Mouse (Mus musculus): ENCODE results near the gene Gm20388. TPM values are rescaled to one million over a fixed set of nuclear protein-coding genes. Genes with fewer than 3 reads are reported as not detected.

The Gm20388 gene
- polyA plus RNA-seq, 1 experiment from 2014 or later: 8.3 TPM

GRCm38 (mm10) chr8:120307103-120307502 is 396.5 kb downstream of the Gm20388 start:
- no peak overlapping the region for H3K9ac ChIP-seq (ENCODE audit: low read length)
- H3K27me3 ChIP-seq (replicated peaks; ENCODE audit: control insufficient read depth, insufficient read depth, low read length): no peaks in the 10 kb centered on the region; the same call in 1 of the 2 replicates
- no peak; the same call in 1 of the 2 replicates for ATAC-seq (replicated peaks; ENCODE audit: low FRiP score, low TSS enrichment, low read depth)
- H3K36me3 ChIP-seq (ENCODE audit: control insufficient read depth, insufficient read depth, low read length): no peaks in the 10 kb centered on the region
- 34% methylated on average over 16 of the region's 16 CpGs for WGBS
- no peak overlapping the region for H3K27ac ChIP-seq (ENCODE audit: low read depth)
- H3K9me3 ChIP-seq (ENCODE audit: control insufficient read depth, low read length): no peaks in the 10 kb centered on the region
- H3K4me1 ChIP-seq (replicated peaks; ENCODE audit: control insufficient read depth, insufficient read depth, low read length): peaks cover 16% of the 10 kb centered on the region
- DNase-seq (ENCODE audit: low spot score): no peak
- no peak overlapping the region for H3K4me3 ChIP-seq (ENCODE audit: low read depth, low read length)
- H3K4me2 ChIP-seq (ENCODE audit: low read length): no peak overlapping the region

- ATAC-seq (replicated peaks; ENCODE audit: low FRiP score, low TSS enrichment, low read depth): no peak
- Histone ChIP-seq H3K9me3 (ENCODE audit: control insufficient read depth, low read length) (no peaks in the 10 kb centered on the region), H3K4me1 (replicated peaks; ENCODE audit: control insufficient read depth, insufficient read depth, low read length) (peaks cover 16% of the 10 kb centered on the region), H3K27me3 (replicated peaks; ENCODE audit: control insufficient read depth, insufficient read depth, low read length) (no peaks in the 10 kb centered on the region; the same call in 1 of the 2 replicates), H3K4me3 (ENCODE audit: low read depth, low read length) (no peak overlapping the region), H3K9ac (ENCODE audit: low read length) (no peak overlapping the region), H3K27ac (ENCODE audit: low read depth) (no peak overlapping the region), H3K36me3 (ENCODE audit: control insufficient read depth, insufficient read depth, low read length) (no peaks in the 10 kb centered on the region), H3K4me2 (ENCODE audit: low read length) (no peak overlapping the region)
- DNase-seq (ENCODE audit: low spot score): no peak
- 63% methylated on average over 11 of the region's 11 CpGs for WGBS
Measured at GRCm38 (mm10) chr8:120307528-120307927, 396.9 kb downstream of the Gm20388 start.

- H3K9ac ChIP-seq (ENCODE audit: low read length): no peak overlapping the region
Measured at GRCm38 (mm10) chr8:120308131-120308530, 397.5 kb downstream of the Gm20388 start.

GRCm38 (mm10) chr8:120308553-120308952 is 397.9 kb downstream of the Gm20388 start:
- WGBS: 63% methylated on average over 9 of the region's 9 CpGs
- Histone ChIP-seq H3K27ac (ENCODE audit: low read depth) (no peak overlapping the region), H3K36me3 (ENCODE audit: control insufficient read depth, insufficient read depth, low read length) (no peaks in the 10 kb centered on the region), H3K9ac (ENCODE audit: low read length) (no peak overlapping the region), H3K27me3 (replicated peaks; ENCODE audit: control insufficient read depth, insufficient read depth, low read length) (no peaks in the 10 kb centered on the region; the same call in 1 of the 2 replicates), H3K4me3 (ENCODE audit: low read depth, low read length) (no peak overlapping the region), H3K9me3 (ENCODE audit: control insufficient read depth, low read length) (no peaks in the 10 kb centered on the region), H3K4me2 (ENCODE audit: low read length) (no peak overlapping the region), H3K4me1 (replicated peaks; ENCODE audit: control insufficient read depth, insufficient read depth, low read length) (peaks cover 16% of the 10 kb centered on the region)
- ATAC-seq (replicated peaks; ENCODE audit: low FRiP score, low TSS enrichment, low read depth) (no peak), DNase-seq (ENCODE audit: low spot score) (no peak)

More at GRCm38 (mm10) chr8:120308131-120308530, 397.5 kb downstream of the Gm20388 start:
- no peak overlapping the region for H3K4me3 ChIP-seq (ENCODE audit: low read depth, low read length)
- WGBS: 70% methylated on average over 8 of the region's 8 CpGs
- H3K9me3 ChIP-seq (ENCODE audit: control insufficient read depth, low read length): no peaks in the 10 kb centered on the region
- H3K36me3 ChIP-seq (ENCODE audit: control insufficient read depth, insufficient read depth, low read length): no peaks in the 10 kb centered on the region
- peaks cover 16% of the 10 kb centered on the region for H3K4me1 ChIP-seq (replicated peaks; ENCODE audit: control insufficient read depth, insufficient read depth, low read length)
- no peaks in the 10 kb centered on the region; the same call in 1 of the 2 replicates for H3K27me3 ChIP-seq (replicated peaks; ENCODE audit: control insufficient read depth, insufficient read depth, low read length)
- no peak for DNase-seq (ENCODE audit: low spot score)
- no peak overlapping the region for H3K27ac ChIP-seq (ENCODE audit: low read depth)
- no peak for ATAC-seq (replicated peaks; ENCODE audit: low FRiP score, low TSS enrichment, low read depth)
- no peak overlapping the region for H3K4me2 ChIP-seq (ENCODE audit: low read length)

GRCm38 (mm10) chr8:120309326-120309725 is 398.7 kb downstream of the Gm20388 start:
- H3K9ac ChIP-seq (ENCODE audit: low read length): no peak overlapping the region
- WGBS: 65% methylated on average over 18 of the region's 18 CpGs
- DNase-seq (ENCODE audit: low spot score) (no peak), ATAC-seq (replicated peaks; ENCODE audit: low FRiP score, low TSS enrichment, low read depth) (no peak; the same call in 1 of the 2 replicates)
- H3K4me1 ChIP-seq (replicated peaks; ENCODE audit: control insufficient read depth, insufficient read depth, low read length): peaks cover 16% of the 10 kb centered on the region
- no peak overlapping the region for H3K4me2 ChIP-seq (ENCODE audit: low read length)
- no peaks in the 10 kb centered on the region for H3K36me3 ChIP-seq (ENCODE audit: control insufficient read depth, insufficient read depth, low read length)
- H3K27me3 ChIP-seq (replicated peaks; ENCODE audit: control insufficient read depth, insufficient read depth, low read length): no peaks in the 10 kb centered on the region; the same call in 1 of the 2 replicates
- no peak overlapping the region for H3K4me3 ChIP-seq (ENCODE audit: low read depth, low read length)
- no peaks in the 10 kb centered on the region for H3K9me3 ChIP-seq (ENCODE audit: control insufficient read depth, low read length)
- H3K27ac ChIP-seq (ENCODE audit: low read depth): no peak overlapping the region

- no peak for ATAC-seq (replicated peaks; ENCODE audit: low FRiP score, low TSS enrichment, low read depth)
- Histone ChIP-seq H3K9me3 (ENCODE audit: control insufficient read depth, low read length) (no peaks in the 10 kb centered on the region), H3K36me3 (ENCODE audit: control insufficient read depth, insufficient read depth, low read length) (no peaks in the 10 kb centered on the region), H3K27ac (ENCODE audit: low read depth) (no peak overlapping the region), H3K9ac (ENCODE audit: low read length) (no peak overlapping the region), H3K4me2 (ENCODE audit: low read length) (no peak overlapping the region), H3K27me3 (replicated peaks; ENCODE audit: control insufficient read depth, insufficient read depth, low read length) (no peaks in the 10 kb centered on the region; the same call in 1 of the 2 replicates), H3K4me3 (ENCODE audit: low read depth, low read length) (no peak overlapping the region), H3K4me1 (replicated peaks; ENCODE audit: control insufficient read depth, insufficient read depth, low read length) (peaks cover 16% of the 10 kb centered on the region)
- DNase-seq (ENCODE audit: low spot score): no peak
- WGBS: 65% methylated on average over 5 of the region's 5 CpGs
Measured at GRCm38 (mm10) chr8:120310063-120310462, 399.4 kb downstream of the Gm20388 start.

GRCm38 (mm10) chr8:120312452-120312851 is 401.8 kb downstream of the Gm20388 start:
- no peak overlapping the region for H3K27ac ChIP-seq (ENCODE audit: low read depth)
- ATAC-seq (replicated peaks; ENCODE audit: low FRiP score, low TSS enrichment, low read depth): no peak
- H3K4me1 ChIP-seq (replicated peaks; ENCODE audit: control insufficient read depth, insufficient read depth, low read length): peaks cover 13% of the 10 kb centered on the region
- H3K36me3 ChIP-seq (ENCODE audit: control insufficient read depth, insufficient read depth, low read length): no peaks in the 10 kb centered on the region
- H3K9ac ChIP-seq (ENCODE audit: low read length): no peak overlapping the region
- H3K9me3 ChIP-seq (ENCODE audit: control insufficient read depth, low read length): no peaks in the 10 kb centered on the region
- no peaks in the 10 kb centered on the region; the same call in 1 of the 2 replicates for H3K27me3 ChIP-seq (replicated peaks; ENCODE audit: control insufficient read depth, insufficient read depth, low read length)
- 87% methylated on average over 4 of the region's 4 CpGs for WGBS
- H3K4me3 ChIP-seq (ENCODE audit: low read depth, low read length): no peak overlapping the region
- no peak overlapping the region for H3K4me2 ChIP-seq (ENCODE audit: low read length)
- no peak for DNase-seq (ENCODE audit: low spot score)

- Histone ChIP-seq H3K27me3 (replicated peaks; ENCODE audit: control insufficient read depth, insufficient read depth, low read length) (no peaks in the 10 kb centered on the region), H3K4me1 (replicated peaks; ENCODE audit: control insufficient read depth, insufficient read depth, low read length) (peaks cover 6% of the 10 kb centered on the region; the same call in 1 of the 2 replicates), H3K4me3 (ENCODE audit: low read depth, low read length) (no peak overlapping the region), H3K9ac (ENCODE audit: low read length) (no peak overlapping the region), H3K9me3 (ENCODE audit: control insufficient read depth, low read length) (no peaks in the 10 kb centered on the region), H3K4me2 (ENCODE audit: low read length) (no peak overlapping the region), H3K36me3 (ENCODE audit: control insufficient read depth, insufficient read depth, low read length) (no peaks in the 10 kb centered on the region), H3K27ac (ENCODE audit: low read depth) (no peak overlapping the region)
- no peak for ATAC-seq (replicated peaks; ENCODE audit: low FRiP score, low TSS enrichment, low read depth)
- no peak for DNase-seq (ENCODE audit: low spot score)
- WGBS: 69% methylated on average over 3 of the region's 3 CpGs
Measured at GRCm38 (mm10) chr8:120313674-120314073, 403.0 kb downstream of the Gm20388 start.

GRCm38 (mm10) chr8:120314932-120315331 is 404.3 kb downstream of the Gm20388 start:
- no peak overlapping the region for H3K4me3 ChIP-seq (ENCODE audit: low read depth, low read length)
- no peak overlapping the region for H3K27ac ChIP-seq (ENCODE audit: low read depth)
- no peaks in the 10 kb centered on the region for H3K36me3 ChIP-seq (ENCODE audit: control insufficient read depth, insufficient read depth, low read length)
- no peak overlapping the region for H3K9ac ChIP-seq (ENCODE audit: low read length)
- H3K4me2 ChIP-seq (ENCODE audit: low read length): no peak overlapping the region
- H3K27me3 ChIP-seq (replicated peaks; ENCODE audit: control insufficient read depth, insufficient read depth, low read length): no peaks in the 10 kb centered on the region
- 82% methylated on average over 5 of the region's 5 CpGs for WGBS
- no peaks in the 10 kb centered on the region for H3K4me1 ChIP-seq (replicated peaks; ENCODE audit: control insufficient read depth, insufficient read depth, low read length)
- no peak for ATAC-seq (replicated peaks; ENCODE audit: low FRiP score, low TSS enrichment, low read depth)
- no peak for DNase-seq (ENCODE audit: low spot score)
- no peaks in the 10 kb centered on the region for H3K9me3 ChIP-seq (ENCODE audit: control insufficient read depth, low read length)
